Mouse (Mus musculus) layer of hippocampus, adult 6 months (tissue): ENCODE data around the gene Slc9a3. TPM values are rescaled to one million over a fixed set of nuclear protein-coding genes. Genes with fewer than 3 reads are reported as not detected.

ENCODE experiments used
- long read RNA-seq, 2 experiments: library from polyadenylated mRNA; unstranded; transcript quantifications; one replicate each; pipeline ENCODE4 v2.0.0; 2019 to 2020
- polyA plus RNA-seq: library from polyadenylated mRNA; unstranded; fragments of <200 nt; fragmentation: Nextera tagmentation; gene quantifications from 2 replicates; pipeline ENCODE4 v1.2.3, GENCODE M21; 2021

Gene Slc9a3
- polyA plus RNA-seq = 0.10 and 0.52 TPM in 2 replicates
- long read RNA-seq, experiment 1, partial matches to known transcripts = 0 of 1 reads
- long read RNA-seq, experiment 1, other reads (novel, unspliced or antisense) = 1 of 1 reads
- long read RNA-seq, experiment 2, partial matches to known transcripts = 2 of 3 reads
- long read RNA-seq, experiment 2, other reads (novel, unspliced or antisense) = 0 of 3 reads

DNA sequence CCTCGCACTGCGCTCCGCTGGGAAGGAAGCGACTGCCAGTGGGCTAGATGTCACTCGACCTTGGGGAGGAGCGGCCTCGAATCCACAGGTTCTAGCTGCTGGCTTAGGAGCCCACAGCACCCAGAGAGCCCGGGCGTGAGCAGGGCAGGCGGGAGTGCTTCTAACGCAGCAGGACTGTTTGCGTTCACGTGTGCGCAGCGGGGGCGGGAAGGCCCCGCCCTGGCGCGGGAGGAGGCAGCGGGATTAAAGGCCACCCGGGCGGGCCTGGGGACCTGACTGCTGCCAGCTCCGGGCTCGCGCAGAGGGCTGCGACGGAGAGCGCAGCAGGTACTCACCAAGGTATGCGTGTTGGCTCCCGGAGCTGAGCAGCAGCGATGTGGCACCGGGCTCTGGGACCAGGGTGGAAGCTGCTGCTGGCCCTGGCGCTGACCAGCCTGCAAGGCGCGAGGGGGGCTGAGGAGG, at the start of gene Slc9a3:
Slc9a3 (plus strand) TSS at position 317 of the 462 bp plus-strand sequence.

DNA sequence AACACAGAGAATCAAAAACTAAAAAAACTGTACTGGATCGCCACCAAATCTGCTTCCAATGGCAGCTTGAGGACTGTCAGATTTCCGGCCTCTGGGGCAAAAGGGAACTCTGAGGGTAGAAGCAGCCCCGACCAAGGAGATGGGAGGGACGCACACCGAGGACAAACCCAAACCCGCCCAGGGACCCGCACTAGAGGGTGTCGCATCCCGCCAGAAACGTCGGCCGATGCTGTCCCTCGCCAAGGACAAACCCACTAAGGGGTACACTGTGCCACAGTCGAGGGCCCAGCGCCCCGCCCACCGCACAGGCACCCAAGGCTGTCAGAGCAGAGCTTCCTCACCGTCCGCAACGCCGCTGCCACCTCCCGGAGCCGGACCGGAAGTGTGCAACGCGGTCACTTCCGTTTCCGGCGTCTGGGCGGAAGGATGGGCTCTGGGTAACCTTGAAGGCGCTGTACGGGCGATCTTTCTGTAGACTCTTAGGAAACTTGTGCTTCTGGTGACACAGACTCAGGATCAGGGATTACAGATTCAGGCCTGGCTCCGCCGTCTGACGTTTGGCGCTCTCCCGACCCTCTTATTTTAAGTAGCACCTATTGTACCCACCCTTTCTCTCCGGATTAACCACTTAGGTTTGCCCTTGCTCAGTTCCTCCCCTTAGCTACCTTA, 87.2 kb downstream of the Slc9a3 start, which contains the start of gene Exoc3:
Exoc3 (minus strand) TSS at position 416 of the 669 bp plus-strand sequence.

Other genes with a start within 250 kb of the Slc9a3 start
- 0.55 and 1.2 TPM in 2 replicates for gene Trip13, start 183.7 kb upstream of the Slc9a3 start, polyA plus RNA-seq
- 48.2 and 51.1 TPM in 2 replicates for gene Brd9, start 183.6 kb upstream of the Slc9a3 start, polyA plus RNA-seq
- not detected in 2 replicates for gene Zdhhc11, start 157.6 kb upstream of the Slc9a3 start, polyA plus RNA-seq
- 83.0 and 93.5 TPM in 2 replicates for gene Tppp, start 112.0 kb upstream of the Slc9a3 start, polyA plus RNA-seq
- gene Cep72, start 59.2 kb upstream of the Slc9a3 start, polyA plus RNA-seq = 0.74 and 0.99 TPM in 2 replicates
- gene Exoc3, start 87.3 kb downstream of the Slc9a3 start, polyA plus RNA-seq = 24.7 and 31.7 TPM in 2 replicates
- gene Ahrr, start 170.9 kb downstream of the Slc9a3 start, polyA plus RNA-seq = 0.11 TPM in 2 replicates
- gene Pdcd6, start 196.1 kb downstream of the Slc9a3 start, polyA plus RNA-seq = 168 and 169 TPM in 2 replicates
- 343 and 373 TPM in 2 replicates for gene Sdha, start 228.8 kb downstream of the Slc9a3 start, polyA plus RNA-seq
- gene Ccdc127, start 228.9 kb downstream of the Slc9a3 start, polyA plus RNA-seq = 59.4 and 69.2 TPM in 2 replicates
- not detected in 2 replicates for gene Lrrc14b, start 242.5 kb downstream of the Slc9a3 start, polyA plus RNA-seq